ENCODE assay signal across 17 mouse cellular contexts in genomic region chr1:75502945-75503650, GRCm38 (mm10). TPM values are rescaled to one million over a fixed set of nuclear protein-coding genes. Genes with fewer than 3 reads are reported as not detected.
DNase-seq lines count a peak whose midpoint lies in the region; ATAC-seq lines count a peak whose summit lies in the region.
"Had no signal": no experiment of that assay in that cellular context is flagged by ENCODE, and none has a peak within 500 bp of the region (broad histone marks: within the 10 kb centered on the region; RNA-seq: fewer than 3 reads in every experiment).

No protein-coding gene starts in this region.

- H3K4me1 ChIP-seq in heart, embryonic 12.5 days (replicated peaks): peaks cover 38% of the 10 kb centered on the region
- peaks cover 15% of the 10 kb centered on the region for H3K4me1 ChIP-seq in liver, embryonic 11.5 days (replicated peaks; ENCODE audit: control insufficient read depth, insufficient read depth, low read length)
- H3K4me1 ChIP-seq in liver, embryonic 12.5 days: peaks cover 19% of the 10 kb centered on the region
- H3K4me1 ChIP-seq in embryonic facial prominence, embryonic 13.5 days: peaks cover 31% of the 10 kb centered on the region
- H3K4me1 ChIP-seq in limb, embryonic 15.5 days: peaks cover 32% of the 10 kb centered on the region
- H3K4me1 ChIP-seq in kidney, embryonic 14.5 days (ENCODE audit: control insufficient read depth, insufficient read depth, low read length): peaks cover 30% of the 10 kb centered on the region

- peaks cover 62% of the 10 kb centered on the region for H3K36me3 ChIP-seq in heart, embryonic 12.5 days
- peaks cover 6% of the 10 kb centered on the region; the same call in 1 of the 2 replicates for H3K36me3 ChIP-seq in liver, embryonic 11.5 days (ENCODE audit: control insufficient read depth, insufficient read depth, low read length)
- H3K36me3 ChIP-seq in liver, embryonic 12.5 days: peaks cover 43% of the 10 kb centered on the region
- H3K36me3 ChIP-seq in embryonic facial prominence, embryonic 13.5 days: peaks cover 57% of the 10 kb centered on the region
- H3K36me3 ChIP-seq in limb, embryonic 15.5 days: peaks cover 56% of the 10 kb centered on the region
- peaks cover 55% of the 10 kb centered on the region for H3K36me3 ChIP-seq in kidney, embryonic 14.5 days (ENCODE audit: control insufficient read depth, insufficient read depth, low read length)

- DNase-seq in heart, adult 8-10 months (ENCODE audit: low spot score): no peak
- no peak for DNase-seq in liver, embryonic 11.5 days (ENCODE audit: low spot score)
- DNase-seq in right cerebral cortex, postnatal 25 days: no peak
- DNase-seq: cerebellum, adult 11 months; embryo, embryonic 11 days; lung, postnatal 36 days; thymus, postnatal 25 days had no signal

- peak overlapping the region; percentile 73 for H3K4me3 ChIP-seq in heart, embryonic 12.5 days
- no peak overlapping the region for H3K4me3 ChIP-seq in liver, embryonic 11.5 days (ENCODE audit: low read depth, low read length)
- no peak overlapping the region for H3K4me3 ChIP-seq in liver, embryonic 12.5 days
- H3K4me3 ChIP-seq in embryonic facial prominence, embryonic 13.5 days: no peak overlapping the region
- 0 out of 2 replicates have a peak overlapping the region, but pooled peaks have one; percentile 85 for H3K4me3 ChIP-seq in limb, embryonic 15.5 days
- no peak overlapping the region for H3K4me3 ChIP-seq in kidney, embryonic 14.5 days (ENCODE audit: low read length)
- H3K4me3 ChIP-seq: forebrain, embryonic 12.5 days had no signal

- H3K4me2 ChIP-seq in heart, embryonic 12.5 days: peak overlapping the region; percentile 87
- peak overlapping the region; percentile 68; the same call in 1 of the 2 replicates for H3K4me2 ChIP-seq in liver, embryonic 11.5 days
- no peak overlapping the region for H3K4me2 ChIP-seq in liver, embryonic 12.5 days
- H3K4me2 ChIP-seq in embryonic facial prominence, embryonic 13.5 days: no peak overlapping the region
- H3K4me2 ChIP-seq in limb, embryonic 15.5 days: peak overlapping the region; percentile 81
- H3K4me2 ChIP-seq in kidney, embryonic 14.5 days (replicated peaks; ENCODE audit: low read depth, low read length): no peak overlapping the region; the same call in 1 of the 2 replicates
- H3K4me2 ChIP-seq: forebrain, embryonic 12.5 days had no signal

- no peaks in the 10 kb centered on the region for H3K9me3 ChIP-seq in heart, embryonic 12.5 days (replicated peaks)
- H3K9me3 ChIP-seq in liver, embryonic 11.5 days (ENCODE audit: control insufficient read depth, low read length): no peaks in the 10 kb centered on the region
- H3K9me3 ChIP-seq in liver, embryonic 12.5 days (replicated peaks): no peaks in the 10 kb centered on the region
- H3K9me3 ChIP-seq in embryonic facial prominence, embryonic 13.5 days: no peaks in the 10 kb centered on the region
- H3K9me3 ChIP-seq in limb, embryonic 15.5 days: no peaks in the 10 kb centered on the region
- H3K9me3 ChIP-seq in kidney, embryonic 14.5 days (ENCODE audit: control insufficient read depth, low read length): no peaks in the 10 kb centered on the region
- H3K9me3 ChIP-seq: forebrain, embryonic 12.5 days had no signal

- no peak for ATAC-seq in heart, embryonic 12.5 days (ENCODE audit: insufficient number of reproducible peaks, low FRiP score)
- no peak for ATAC-seq in liver, embryonic 11.5 days (replicated peaks; ENCODE audit: low FRiP score)
- ATAC-seq in liver, embryonic 12.5 days: no peak
- ATAC-seq in embryonic facial prominence, embryonic 13.5 days (ENCODE audit: insufficient number of reproducible peaks, insufficient read depth, low FRiP score, low TSS enrichment, low read depth): no peak
- no peak for ATAC-seq in limb, embryonic 15.5 days (ENCODE audit: insufficient number of reproducible peaks, low FRiP score, low TSS enrichment, low read depth)
- ATAC-seq in kidney, embryonic 14.5 days (ENCODE audit: low FRiP score, low TSS enrichment): no peak
- ATAC-seq: midbrain, embryonic 16.5 days had no signal

- H3K27me3 ChIP-seq in heart, embryonic 12.5 days (replicated peaks): no peaks in the 10 kb centered on the region
- peaks cover 44% of the 10 kb centered on the region for H3K27me3 ChIP-seq in liver, embryonic 11.5 days (replicated peaks; ENCODE audit: control insufficient read depth, insufficient read depth, low read length)
- H3K27me3 ChIP-seq in liver, embryonic 12.5 days (replicated peaks): peaks cover 58% of the 10 kb centered on the region
- no peaks in the 10 kb centered on the region for H3K27me3 ChIP-seq in embryonic facial prominence, embryonic 13.5 days
- no peaks in the 10 kb centered on the region for H3K27me3 ChIP-seq in limb, embryonic 15.5 days
- H3K27me3 ChIP-seq in kidney, embryonic 14.5 days (ENCODE audit: control insufficient read depth, insufficient read depth, low read length): no peaks in the 10 kb centered on the region

- peak overlapping the region; percentile 96 for H3K9ac ChIP-seq in heart, embryonic 12.5 days
- no peak overlapping the region for H3K9ac ChIP-seq in liver, embryonic 11.5 days (ENCODE audit: low read depth, low read length)
- no peak overlapping the region for H3K9ac ChIP-seq in liver, embryonic 12.5 days
- 0 out of 2 replicates have a peak overlapping the region, but pooled peaks have one; percentile 36 for H3K9ac ChIP-seq in embryonic facial prominence, embryonic 13.5 days
- no peak overlapping the region for H3K9ac ChIP-seq in limb, embryonic 15.5 days
- H3K9ac ChIP-seq in kidney, embryonic 14.5 days (ENCODE audit: low read depth, low read length): no peak overlapping the region
- H3K9ac ChIP-seq: forebrain, embryonic 12.5 days had no signal

- 78% methylated on average over 25 of the region's 25 CpGs for WGBS in heart, embryonic 12.5 days
- whole genome bisulfite sequencing in liver, embryonic 11.5 days: 76% methylated on average over 24 of the region's 25 CpGs
- WGBS in liver, embryonic 12.5 days (ENCODE audit: insufficient replicate concordance): 74% methylated on average over 25 of the region's 25 CpGs
- WGBS in embryonic facial prominence, embryonic 13.5 days: 87% methylated on average over 25 of the region's 25 CpGs
- 87% methylated on average over 25 of the region's 25 CpGs for WGBS in limb, embryonic 15.5 days
- 88% methylated on average over 23 of the region's 25 CpGs for WGBS in kidney, embryonic 14.5 days

- H3K27ac ChIP-seq in heart, embryonic 12.5 days (ENCODE audit: poor library complexity, severe bottlenecking): no peak overlapping the region
- H3K27ac ChIP-seq in liver, embryonic 11.5 days (ENCODE audit: low read depth, low read length): no peak overlapping the region
- H3K27ac ChIP-seq in liver, embryonic 12.5 days: no peak overlapping the region
- no peak overlapping the region for H3K27ac ChIP-seq in embryonic facial prominence, embryonic 13.5 days
- H3K27ac ChIP-seq in limb, embryonic 15.5 days: no peak overlapping the region
- H3K27ac ChIP-seq in kidney, embryonic 14.5 days (ENCODE audit: low read depth, low read length): no peak overlapping the region
- H3K27ac ChIP-seq: forebrain, embryonic 12.5 days had no signal

RNA-seq across cellular contexts. Expression of gene Obsl1, which starts 3.2 kb away (rescaled TPM):
- polyA plus RNA-seq in heart, embryonic 12.5 days (2016; fragmentation: Nextera tagmentation; extraction: Ambion mirVana): 137 and 147 TPM in 2 replicates
- total RNA-seq in heart, adult 8-10 months (2022): 100 to 1,000 TPM; 108 to 133 (median 122) TPM
- polyA plus RNA-seq in liver, embryonic 11.5 days (2014; fragmentation: Nextera tagmentation; extraction: Ambion mirVana): 42.5 and 45.6 TPM in 2 replicates
- 25.2 and 27.9 TPM in 2 replicates for polyA plus RNA-seq in liver, embryonic 12.5 days (2016; fragmentation: Nextera tagmentation; extraction: Ambion mirVana)
- 62.3 and 67.1 TPM in 2 replicates for polyA plus RNA-seq in embryonic facial prominence, embryonic 13.5 days (2015; fragmentation: Nextera tagmentation; extraction: Ambion mirVana)
- 83.7 and 90.9 TPM in 2 replicates for polyA plus RNA-seq in limb, embryonic 15.5 days (2015; fragmentation: Nextera tagmentation; extraction: Ambion mirVana)
- polyA plus RNA-seq in kidney, embryonic 14.5 days (2014; fragmentation: Nextera tagmentation; extraction: Ambion mirVana): 79.8 and 83.2 TPM in 2 replicates
- total RNA-seq: neutrophil, adult 5-6 weeks had no signal

RNA-seq across cellular contexts. Expression of gene Inha, which starts 3.8 kb away (rescaled TPM):
- 7.5 and 9.2 TPM in 2 replicates for polyA plus RNA-seq in heart, embryonic 12.5 days (2016; fragmentation: Nextera tagmentation; extraction: Ambion mirVana)
- total RNA-seq in heart, adult 8-10 months (2022): 1 to 10 TPM; 2.8 to 4.6 (median 3.9) TPM
- 0.84 and 1.4 TPM in 2 replicates for polyA plus RNA-seq in liver, embryonic 11.5 days (2014; fragmentation: Nextera tagmentation; extraction: Ambion mirVana)
- polyA plus RNA-seq in liver, embryonic 12.5 days (2016; fragmentation: Nextera tagmentation; extraction: Ambion mirVana): 1.1 and 1.2 TPM in 2 replicates
- polyA plus RNA-seq in embryonic facial prominence, embryonic 13.5 days (2015; fragmentation: Nextera tagmentation; extraction: Ambion mirVana): 12.3 and 13.2 TPM in 2 replicates
- 11.2 and 12.2 TPM in 2 replicates for polyA plus RNA-seq in limb, embryonic 15.5 days (2015; fragmentation: Nextera tagmentation; extraction: Ambion mirVana)
- 2.7 and 3.0 TPM in 2 replicates for polyA plus RNA-seq in kidney, embryonic 14.5 days (2014; fragmentation: Nextera tagmentation; extraction: Ambion mirVana)
- total RNA-seq: liver, adult 2 months; neutrophil, adult 5-6 weeks had no signal

RNA-seq across cellular contexts. Expression of gene Stk11ip, which starts 18.2 kb away (rescaled TPM):
- polyA plus RNA-seq in heart, embryonic 12.5 days (2016; fragmentation: Nextera tagmentation; extraction: Ambion mirVana): 20.5 and 20.9 TPM in 2 replicates
- 10 to 100 TPM in 3 of 4 experiments, 1 to 10 TPM in 1; 8.3 to 10.4 (median 10.3) TPM for total RNA-seq in heart, adult 8-10 months (2022)
- polyA plus RNA-seq in liver, embryonic 11.5 days (2014; fragmentation: Nextera tagmentation; extraction: Ambion mirVana): 15.4 and 15.6 TPM in 2 replicates
- polyA plus RNA-seq in liver, embryonic 12.5 days (2016; fragmentation: Nextera tagmentation; extraction: Ambion mirVana): 10.2 and 10.5 TPM in 2 replicates
- polyA plus RNA-seq in embryonic facial prominence, embryonic 13.5 days (2015; fragmentation: Nextera tagmentation; extraction: Ambion mirVana): 22.0 and 22.5 TPM in 2 replicates
- polyA plus RNA-seq in limb, embryonic 15.5 days (2015; fragmentation: Nextera tagmentation; extraction: Ambion mirVana): 19.9 and 20.2 TPM in 2 replicates
- 15.3 and 22.0 TPM in 2 replicates for polyA plus RNA-seq in kidney, embryonic 14.5 days (2014; fragmentation: Nextera tagmentation; extraction: Ambion mirVana)

RNA-seq across cellular contexts. Expression of gene Tmem198, which starts 23.8 kb away (rescaled TPM):
- polyA plus RNA-seq in heart, embryonic 12.5 days (2016; fragmentation: Nextera tagmentation; extraction: Ambion mirVana): 0.41 and 0.49 TPM in 2 replicates
- under 1 TPM; 0.31 to 0.75 (median 0.42) TPM for total RNA-seq in heart, adult 8-10 months (2022)
- polyA plus RNA-seq in liver, embryonic 11.5 days (2014; fragmentation: Nextera tagmentation; extraction: Ambion mirVana): 0.15 and 0.26 TPM in 2 replicates
- 0.18 and 0.20 TPM in 2 replicates for polyA plus RNA-seq in liver, embryonic 12.5 days (2016; fragmentation: Nextera tagmentation; extraction: Ambion mirVana)
- 1.1 and 1.5 TPM in 2 replicates for polyA plus RNA-seq in embryonic facial prominence, embryonic 13.5 days (2015; fragmentation: Nextera tagmentation; extraction: Ambion mirVana)
- polyA plus RNA-seq in limb, embryonic 15.5 days (2015; fragmentation: Nextera tagmentation; extraction: Ambion mirVana): 0.74 and 0.79 TPM in 2 replicates
- 0.62 and 1.1 TPM in 2 replicates for polyA plus RNA-seq in kidney, embryonic 14.5 days (2014; fragmentation: Nextera tagmentation; extraction: Ambion mirVana)
- total RNA-seq: gastrocnemius, adult 8-10 months had no signal

RNA-seq across cellular contexts. Expression of gene Chpf, which starts 24.0 kb away (rescaled TPM):
- 35.2 and 37.8 TPM in 2 replicates for polyA plus RNA-seq in heart, embryonic 12.5 days (2016; fragmentation: Nextera tagmentation; extraction: Ambion mirVana)
- total RNA-seq in heart, adult 8-10 months (2022): 10 to 100 TPM; 22.4 to 23.9 (median 23.6) TPM
- 17.7 and 17.9 TPM in 2 replicates for polyA plus RNA-seq in liver, embryonic 11.5 days (2014; fragmentation: Nextera tagmentation; extraction: Ambion mirVana)
- polyA plus RNA-seq in liver, embryonic 12.5 days (2016; fragmentation: Nextera tagmentation; extraction: Ambion mirVana): 13.0 and 14.5 TPM in 2 replicates
- 30.6 and 31.5 TPM in 2 replicates for polyA plus RNA-seq in embryonic facial prominence, embryonic 13.5 days (2015; fragmentation: Nextera tagmentation; extraction: Ambion mirVana)
- 51.7 and 58.8 TPM in 2 replicates for polyA plus RNA-seq in limb, embryonic 15.5 days (2015; fragmentation: Nextera tagmentation; extraction: Ambion mirVana)
- polyA plus RNA-seq in kidney, embryonic 14.5 days (2014; fragmentation: Nextera tagmentation; extraction: Ambion mirVana): 37.1 and 41.4 TPM in 2 replicates

Comparison
In these comparisons a context has a peak if more than half of its experiments do, and no peak if none do; other contexts are left out.
1. H3K4me2 ChIP-seq: peak in heart, embryonic 12.5 days (single experiment), liver, embryonic 11.5 days (single experiment) and limb, embryonic 15.5 days (single experiment); none in liver, embryonic 12.5 days (single experiment), embryonic facial prominence, embryonic 13.5 days (single experiment) and kidney, embryonic 14.5 days (single experiment).
2. H3K4me3 ChIP-seq: peak in heart, embryonic 12.5 days (single experiment) and limb, embryonic 15.5 days (single experiment); none in liver, embryonic 11.5 days (single experiment), liver, embryonic 12.5 days (single experiment), embryonic facial prominence, embryonic 13.5 days (single experiment) and kidney, embryonic 14.5 days (single experiment).
3. H3K9ac ChIP-seq: peak in heart, embryonic 12.5 days (single experiment) and embryonic facial prominence, embryonic 13.5 days (single experiment); none in liver, embryonic 11.5 days (single experiment), liver, embryonic 12.5 days (single experiment), limb, embryonic 15.5 days (single experiment) and kidney, embryonic 14.5 days (single experiment).